Mouse (Mus musculus): ENCODE data around the gene Ctnnbl1.

GRCm38 (mm10) chr2:157718441-157718840 is 18.8 kb upstream of the Ctnnbl1 start:
- TF ChIP-seq CTCF (IDR thresholded peaks at IDR 0.05; ENCODE audit: borderline replicate concordance, extremely low read depth, insufficient read depth, insufficient read length) (no peak), POLR2A (IDR thresholded peaks at IDR 0.05; ENCODE audit: borderline replicate concordance, extremely low read depth, insufficient read depth, insufficient read length, poor library complexity, severe bottlenecking) (no peak)
